Mouse (Mus musculus) midbrain, embryonic 16.5 days (tissue): Measurements from ENCODE around the gene Cyb561d2. TPM values are rescaled to one million over a fixed set of nuclear protein-coding genes. Genes with fewer than 3 reads are reported as not detected.

Experiments
- ATAC-seq: fragments of 200-750 bp; cut with Nextera tagmentation; 2 replicates; pipeline ENCODE4 v1.8.0; 2017; ENCODE audit warnings: moderate TSS enrichment
- H3K27ac ChIP-seq: fragments of 300-500 bp; sonication (generic); 2 replicates; pipeline ENCODE4 v1.5.1; 2014; ENCODE audit warnings: mild to moderate bottlenecking, low read length, mixed read lengths
- H3K27me3 ChIP-seq: fragments of 300-500 bp; sonication (generic); 2 replicates; pipeline ENCODE4 v1.6.1; 2014; ENCODE audit warnings: low read depth, low read length, mixed read lengths; ENCODE audit not compliant: control insufficient read depth, insufficient read depth
- H3K36me3 ChIP-seq: fragments of 300-500 bp; sonication (generic); 2 replicates; pipeline ENCODE4 v1.6.1; 2014; ENCODE audit warnings: mild to moderate bottlenecking, low read length, moderate library complexity, mixed read lengths; ENCODE audit not compliant: control insufficient read depth, insufficient read depth
- H3K4me1 ChIP-seq: fragments of 300-500 bp; sonication (generic); 2 replicates; pipeline ENCODE4 v1.6.1; 2014; ENCODE audit warnings: mild to moderate bottlenecking, low read length, mixed read lengths; ENCODE audit not compliant: control insufficient read depth, insufficient read depth
- H3K4me2 ChIP-seq: fragments of 300-500 bp; sonication (generic); 2 replicates; pipeline ENCODE4 v1.6.1; 2014; ENCODE audit warnings: mild to moderate bottlenecking, low read length, mixed read lengths
- H3K4me3 ChIP-seq: fragments of 300-500 bp; sonication (generic); 2 replicates; pipeline ENCODE4 v1.5.1; 2014; ENCODE audit warnings: low read depth, mild to moderate bottlenecking, low read length, moderate library complexity, mixed read lengths
- H3K9ac ChIP-seq: fragments of 300-500 bp; sonication (generic); 2 replicates; pipeline ENCODE4 v1.6.1; 2014; ENCODE audit warnings: low read depth, low read length, mixed read lengths
- H3K9me3 ChIP-seq: fragments of 300-500 bp; sonication (generic); replicated peaks from 2 replicates; pipeline ENCODE4 v1.6.1; 2014; ENCODE audit warnings: mild to moderate bottlenecking, low read length, mixed read lengths; ENCODE audit not compliant: control insufficient read depth, poor library complexity, severe bottlenecking
- whole genome bisulfite sequencing: fragments of 180-500 bp; shearing (Covaris S2); extraction: QIAGEN DNeasy Blood & Tissue Kit; methylation state at CpG from one replicate; pipeline ENCODE4 v1.1.7; 2014; 5-methylcytosine and 5-hydroxymethylcytosine counted together
- polyA plus RNA-seq: library from polyadenylated mRNA; unstranded; fragments of >200 nt; fragmentation: Nextera tagmentation; extraction: Ambion mirVana; gene quantifications from 2 replicates; pipeline ENCODE4 v1.2.1, GENCODE M21; 2015

The Cyb561d2 gene
- polyA plus RNA-seq, 1 experiment from 2014 or later, result 50.7 TPM

DNA sequence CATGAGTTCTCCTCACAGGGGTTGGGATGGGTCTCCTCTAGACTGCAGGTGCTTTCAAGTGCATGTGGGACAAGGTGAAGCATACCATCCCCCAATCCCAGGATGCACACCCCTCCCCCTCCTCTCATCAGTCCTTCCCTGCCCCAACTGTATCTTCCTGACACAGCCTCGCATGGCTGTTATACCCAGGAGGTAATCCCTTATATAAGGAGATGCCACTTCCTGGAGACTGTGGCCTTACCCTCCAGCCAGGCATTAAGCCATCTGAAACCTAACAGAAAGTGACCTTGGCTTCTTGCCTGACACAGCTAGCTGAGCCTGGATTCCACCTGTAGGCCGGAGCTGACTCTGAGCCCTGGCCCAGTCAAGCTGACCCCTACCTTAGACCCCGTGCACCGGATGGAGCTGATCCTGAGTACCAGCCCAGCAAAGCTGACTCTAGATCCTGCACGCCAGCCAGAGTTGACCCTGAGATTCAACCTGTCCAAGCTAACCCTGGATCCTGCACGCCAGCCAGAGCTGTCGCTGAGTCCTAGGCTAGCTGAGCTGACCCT lies 40.6 kb upstream of the Cyb561d2 start:
- H3K4me3 ChIP-seq, result no peak overlapping the region
- no peaks in the 10 kb centered on the region for H3K27me3 ChIP-seq
- H3K9ac ChIP-seq, result no peak overlapping the region
- H3K36me3 ChIP-seq, result 0 out of 2 replicates have a peak, but pooled peaks cover 4% of the 10 kb centered on the region
- no peak overlapping the region for H3K27ac ChIP-seq
- WGBS, result 89% methylated on average over 7 of the region's 7 CpGs
- no peak overlapping the region for H3K4me2 ChIP-seq
- peaks cover 20% of the 10 kb centered on the region for H3K4me1 ChIP-seq
- ATAC-seq, result no peak
- no peaks in the 10 kb centered on the region for H3K9me3 ChIP-seq

DNA sequence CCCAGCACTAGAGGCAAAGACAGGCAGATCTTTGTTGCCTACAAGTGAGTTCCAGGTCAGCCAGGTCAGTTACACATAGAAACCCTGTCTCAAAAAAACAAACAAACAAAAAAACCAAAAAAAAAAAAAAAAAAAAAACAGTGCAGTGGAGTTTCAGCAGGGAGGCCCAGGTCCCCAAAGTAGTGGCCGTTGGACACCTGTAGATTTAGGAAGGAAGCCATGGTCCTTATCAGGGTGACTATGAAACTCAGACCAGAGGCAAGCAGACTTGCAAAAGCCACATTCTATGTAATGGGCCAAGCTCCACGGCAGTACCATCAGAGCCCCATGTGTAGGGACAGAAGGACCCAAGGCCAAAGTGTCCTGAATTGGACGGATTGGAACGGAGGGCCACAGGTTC lies 39.6 kb upstream of the Cyb561d2 start:
- H3K4me2 ChIP-seq, result peak overlapping the region; percentile 97
- WGBS, result 76% methylated on average over 4 of the region's 4 CpGs

DNA sequence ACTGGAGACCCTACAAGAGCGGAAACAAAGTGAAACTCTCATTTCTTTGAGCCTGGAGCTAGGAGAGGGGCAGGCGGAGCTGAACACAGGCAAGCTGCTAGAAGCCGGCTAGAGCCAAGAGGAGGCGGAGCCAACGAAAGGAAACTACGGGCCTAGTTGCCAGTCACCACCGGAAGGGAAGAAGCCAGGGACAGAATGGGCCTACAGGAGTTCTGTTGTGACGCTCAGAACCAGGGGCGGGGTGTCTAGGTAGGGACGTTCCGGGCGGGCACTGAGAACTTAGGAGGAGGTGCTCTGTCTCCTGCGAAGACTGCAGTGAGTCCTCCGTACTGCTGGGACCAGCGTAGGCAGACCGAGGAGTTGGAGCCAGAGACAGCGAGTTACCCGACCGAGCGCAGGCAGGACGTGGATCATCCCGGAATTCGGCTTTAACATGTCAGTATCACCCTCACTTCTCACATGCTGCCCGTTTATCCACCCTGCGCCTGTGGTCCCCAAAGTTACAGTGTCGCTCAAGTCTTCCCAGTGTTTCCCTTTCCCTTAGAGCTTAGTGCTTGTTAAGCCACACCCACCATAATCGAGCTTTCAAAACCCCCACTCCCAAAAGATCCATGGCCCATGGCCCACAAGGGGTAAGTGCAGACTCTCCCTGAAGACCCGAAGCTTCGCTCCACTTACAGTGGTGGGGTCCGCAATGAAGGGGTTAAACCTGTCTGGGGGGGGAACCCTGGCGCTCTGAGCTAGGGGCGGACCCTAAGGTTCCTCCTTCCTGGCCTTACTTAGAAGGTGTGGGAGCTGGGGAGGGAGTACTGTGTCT lies 38.7 kb upstream of the Cyb561d2 start, which contains the start of gene Hyal3:
TSS of gene Hyal3 (plus strand) at position 318 of the 817 bp plus-strand sequence.
- no peaks in the 10 kb centered on the region for H3K27me3 ChIP-seq
- H3K36me3 ChIP-seq, result 0 out of 2 replicates have a peak, but pooled peaks cover 4% of the 10 kb centered on the region
- ATAC-seq, result peak; percentile 79
- H3K27ac ChIP-seq, result peak within 1 kb of the TSS; percentile 84
- H3K9me3 ChIP-seq, result no peaks in the 10 kb centered on the region
- under 1% methylated on average over 32 of the region's 32 CpGs for WGBS
- peak within 1 kb of the TSS; percentile 47 for H3K4me3 ChIP-seq
- H3K4me1 ChIP-seq, result peaks cover 18% of the 10 kb centered on the region
- H3K4me2 ChIP-seq, result peak within 1 kb of the TSS; percentile 97
- H3K9ac ChIP-seq, result peak within 1 kb of the TSS; percentile 75

More for the DNA sequence above, 39.6 kb upstream of the Cyb561d2 start:
- Histone ChIP-seq H3K27ac (no peak overlapping the region), H3K9me3 (no peaks in the 10 kb centered on the region), H3K4me3 (peak overlapping the region; percentile 47), H3K4me1 (peaks cover 18% of the 10 kb centered on the region), H3K27me3 (no peaks in the 10 kb centered on the region), H3K9ac (peak overlapping the region; percentile 75), H3K36me3 (0 out of 2 replicates have a peak, but pooled peaks cover 4% of the 10 kb centered on the region)
- ATAC-seq, result no peak

DNA sequence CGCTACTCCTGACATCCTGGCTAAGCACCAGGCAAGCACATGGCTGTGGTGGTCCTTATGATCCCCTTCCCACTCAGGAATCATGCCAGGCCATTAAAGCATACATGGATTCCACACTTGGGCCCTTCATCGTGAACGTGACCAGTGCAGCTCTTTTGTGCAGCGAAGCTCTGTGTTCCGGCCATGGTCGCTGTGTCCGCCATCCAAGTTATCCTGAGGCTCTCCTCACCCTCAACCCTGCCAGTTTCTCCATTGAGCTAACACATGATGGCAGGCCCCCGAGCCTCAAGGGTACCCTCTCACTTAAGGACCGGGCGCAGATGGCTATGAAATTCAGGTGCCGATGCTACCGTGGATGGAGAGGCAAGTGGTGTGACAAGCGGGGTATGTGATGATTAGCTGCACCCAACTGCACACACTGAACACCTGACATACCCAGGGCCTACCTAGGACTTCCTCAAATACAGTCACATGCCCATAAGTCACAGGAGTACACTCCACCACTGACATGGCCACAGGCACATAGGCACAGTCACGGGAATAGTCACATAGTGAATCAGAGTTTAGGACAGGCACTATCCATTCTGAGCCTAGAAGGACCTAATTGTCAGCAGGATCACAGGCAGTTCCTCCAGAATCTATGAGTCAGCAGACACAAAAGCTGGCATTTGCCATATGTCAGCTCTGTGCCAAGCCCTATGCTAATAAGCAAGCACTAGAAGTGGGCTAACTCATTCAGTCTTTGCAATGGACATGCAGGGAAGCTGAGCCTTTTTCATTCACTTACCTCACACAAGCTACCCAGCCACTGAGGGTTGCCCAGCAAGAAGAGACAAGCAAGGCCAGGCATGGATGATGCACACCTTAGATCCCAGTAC lies 37.3 kb upstream of the Cyb561d2 start:
- no peak for ATAC-seq
- Histone ChIP-seq H3K27ac (no peak overlapping the region), H3K9ac (no peak overlapping the region), H3K4me2 (no peak overlapping the region), H3K36me3 (0 out of 2 replicates have a peak, but pooled peaks cover 6% of the 10 kb centered on the region), H3K9me3 (no peaks in the 10 kb centered on the region), H3K27me3 (no peaks in the 10 kb centered on the region), H3K4me1 (peaks cover 18% of the 10 kb centered on the region), H3K4me3 (no peak overlapping the region)
- WGBS, result 96% methylated on average over 14 of the region's 14 CpGs

- Histone ChIP-seq H3K27ac (no peak within 1 kb of the TSS), H3K4me1 (peaks cover 18% of the 10 kb centered on the region), H3K9ac (no peak within 1 kb of the TSS), H3K9me3 (no peaks in the 10 kb centered on the region), H3K36me3 (peaks cover 8% of the 10 kb centered on the region; the same call in 1 of the 2 replicates), H3K4me2 (no peak within 1 kb of the TSS), H3K27me3 (no peaks in the 10 kb centered on the region), H3K4me3 (no peak within 1 kb of the TSS)
- WGBS, result 83% methylated on average over 3 of the region's 3 CpGs
- ATAC-seq, result no peak
Observed at GRCm38 (mm10) chr9:107578587-107578986, 36.6 kb upstream of the Cyb561d2 start, which contains the start of gene Naa80. Gene Naa80 (plus strand): TSS chr9:107578887.

- no peak for ATAC-seq
- no peak overlapping the region for H3K4me3 ChIP-seq
- no peaks in the 10 kb centered on the region for H3K9me3 ChIP-seq
- H3K27me3 ChIP-seq, result no peaks in the 10 kb centered on the region
- no peak overlapping the region for H3K9ac ChIP-seq
- peaks cover 18% of the 10 kb centered on the region for H3K4me1 ChIP-seq
- H3K36me3 ChIP-seq, result peaks cover 6% of the 10 kb centered on the region; the same call in 1 of the 2 replicates
- no peak overlapping the region for H3K4me2 ChIP-seq
- 94% methylated on average over 10 of the region's 10 CpGs for WGBS
- no peak overlapping the region for H3K27ac ChIP-seq
Observed at GRCm38 (mm10) chr9:107577871-107578270, 35.9 kb upstream of the Cyb561d2 start.

- H3K4me1 ChIP-seq, result peaks cover 17% of the 10 kb centered on the region
- H3K27ac ChIP-seq, result peak within 1 kb of the TSS; percentile 35; the same call in 1 of the 2 replicates
- no peak within 1 kb of the TSS; the same call in 1 of the 2 replicates for H3K9ac ChIP-seq
- H3K27me3 ChIP-seq, result no peaks in the 10 kb centered on the region
- no peaks in the 10 kb centered on the region for H3K9me3 ChIP-seq
- H3K4me2 ChIP-seq, result peak within 1 kb of the TSS; percentile 29
- WGBS, result 30% methylated on average over 16 of the region's 16 CpGs
- H3K4me3 ChIP-seq, result peak within 1 kb of the TSS; percentile 10; the same call in 1 of the 2 replicates
- H3K36me3 ChIP-seq, result peaks cover 13% of the 10 kb centered on the region; the same call in 1 of the 2 replicates
- no peak for ATAC-seq
Observed at GRCm38 (mm10) chr9:107576357-107577107, 34.5 kb upstream of the Cyb561d2 start, which contains the start of gene Hyal1. Gene Hyal1 (plus strand): TSS chr9:107576927.
